Mouse (Mus musculus): Measurements from ENCODE around the gene Zbtb7b. TPM values are rescaled to one million over a fixed set of nuclear protein-coding genes. Genes with fewer than 3 reads are reported as not detected.
A peak's percentile ranks its signal among the peaks of the same experiment; 100 is the strongest.

Zbtb7b gene
- polyA plus RNA-seq, 1 experiment = not detected

DNA sequence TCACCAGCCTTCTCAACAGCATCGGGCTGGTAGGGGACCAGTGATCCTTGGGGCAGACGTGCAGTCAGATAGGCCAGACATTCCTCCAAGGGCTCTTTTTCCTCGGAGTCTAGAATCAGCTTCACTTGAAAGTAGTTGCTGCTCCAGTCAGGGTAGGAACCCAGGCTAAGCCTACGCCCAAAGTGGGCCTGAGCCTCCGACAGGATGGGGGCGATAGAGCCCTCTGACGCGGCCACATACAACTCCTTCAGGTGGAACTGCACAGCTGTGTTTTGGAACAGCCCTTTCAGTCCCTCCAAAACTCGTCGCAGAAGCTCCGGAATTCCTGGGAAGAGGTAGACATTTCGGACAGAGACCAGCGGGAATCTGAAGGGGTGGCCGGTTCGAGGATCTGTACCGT, 13.9 kb upstream of the Zbtb7b start:
- WGBS = 68% methylated on average over 16 of the region's 16 CpGs
- Histone ChIP-seq H3K27ac (ENCODE audit: insufficient read depth, low read depth, low read length) (no peak overlapping the region), H3K4me3 (ENCODE audit: insufficient read depth, low read depth, low read length) (no peak overlapping the region), H3K4me1 (ENCODE audit: control insufficient read depth, insufficient read depth, low read length) (peaks cover 15% of the 10 kb centered on the region)
- no peak for TF ChIP-seq CTCF (IDR thresholded peaks at IDR 0.05; ENCODE audit: insufficient read depth, low read depth, low read length)
- no peak for TF ChIP-seq POLR2A (IDR thresholded peaks at IDR 0.05; ENCODE audit: insufficient read depth, low read depth, low read length)

DNA sequence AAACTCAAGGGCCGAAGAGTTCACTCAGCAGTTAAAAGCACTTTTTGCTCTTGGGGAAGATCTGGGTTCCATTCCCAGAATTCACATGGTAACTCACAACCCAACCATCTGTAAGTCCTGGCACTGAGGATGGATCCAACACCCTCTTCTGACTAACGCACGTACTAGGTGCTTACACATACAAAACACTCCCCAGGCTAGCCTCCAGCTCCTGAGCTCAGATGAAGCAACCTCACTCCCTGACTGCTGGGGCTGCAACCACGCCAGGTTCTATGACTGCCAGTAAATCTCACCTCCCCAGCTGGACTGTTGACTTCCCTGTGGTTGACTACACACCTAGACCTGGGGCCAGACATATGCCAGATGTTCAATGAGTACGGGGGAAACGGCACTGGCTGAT, 12.3 kb upstream of the Zbtb7b start:
- H3K4me1 ChIP-seq (ENCODE audit: control insufficient read depth, insufficient read depth, low read length) = peaks cover 15% of the 10 kb centered on the region
- H3K27ac ChIP-seq (ENCODE audit: insufficient read depth, low read depth, low read length) = no peak overlapping the region
- no peak for TF ChIP-seq CTCF (IDR thresholded peaks at IDR 0.05; ENCODE audit: insufficient read depth, low read depth, low read length)
- no peak for TF ChIP-seq POLR2A (IDR thresholded peaks at IDR 0.05; ENCODE audit: insufficient read depth, low read depth, low read length)
- WGBS = 88% methylated on average over 6 of the region's 6 CpGs
- no peak overlapping the region for H3K4me3 ChIP-seq (ENCODE audit: insufficient read depth, low read depth, low read length)

DNA sequence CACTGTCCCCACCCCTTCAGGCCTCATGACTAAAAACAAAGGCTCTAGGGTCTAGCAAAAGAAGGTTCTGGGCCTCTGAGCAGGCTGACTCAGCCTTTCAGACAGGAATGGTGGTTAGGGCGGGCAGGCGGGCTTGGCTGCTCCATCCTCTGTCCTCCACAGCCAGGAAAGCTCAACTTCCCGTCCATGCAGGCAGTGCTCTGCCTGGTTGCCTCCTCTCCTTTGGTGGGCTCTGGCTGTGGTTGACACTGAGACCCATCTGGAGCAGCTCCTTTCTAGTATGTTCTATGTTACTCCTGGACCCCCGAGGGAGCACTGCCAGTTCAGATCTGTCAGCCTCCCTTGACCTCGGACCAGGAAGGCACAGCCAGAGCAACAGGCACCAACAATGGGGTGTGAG, 8.1 kb upstream of the Zbtb7b start, which contains the start of gene Lenep:
Gene Lenep (minus strand): TSS at position 101 of the 400 bp plus-strand sequence.
- H3K27ac ChIP-seq (ENCODE audit: insufficient read depth, low read depth, low read length) = no peak within 1 kb of the TSS
- 73% methylated on average over 5 of the region's 5 CpGs for WGBS
- no peak within 1 kb of the TSS for H3K4me3 ChIP-seq (ENCODE audit: insufficient read depth, low read depth, low read length)
- H3K4me1 ChIP-seq (ENCODE audit: control insufficient read depth, insufficient read depth, low read length) = 0 out of 2 replicates have a peak, but pooled peaks cover 3% of the 10 kb centered on the region
- TF ChIP-seq POLR2A (IDR thresholded peaks at IDR 0.05; ENCODE audit: insufficient read depth, low read depth, low read length) (no peak), CTCF (IDR thresholded peaks at IDR 0.05; ENCODE audit: insufficient read depth, low read depth, low read length) (no peak)

DNA sequence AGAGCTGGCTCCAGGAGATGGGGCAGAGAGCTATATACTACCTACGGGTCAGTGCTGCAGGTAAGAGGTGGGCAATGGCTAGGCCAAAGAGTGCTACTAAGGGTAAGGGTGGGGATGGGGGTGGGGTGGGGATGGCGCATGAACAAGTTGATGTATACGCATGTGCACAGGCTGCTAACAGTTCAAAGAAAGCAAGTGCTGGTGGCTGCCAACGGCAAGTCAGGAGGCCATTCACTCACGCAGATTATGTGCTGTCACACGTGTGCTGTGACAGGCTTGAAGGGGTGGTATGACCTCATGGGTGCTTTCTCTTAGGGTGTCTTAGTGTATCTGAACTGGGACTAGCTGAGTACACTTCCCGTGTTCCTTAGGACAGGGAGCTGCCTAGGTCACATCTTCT, 6.8 kb upstream of the Zbtb7b start:
- TF ChIP-seq CTCF (IDR thresholded peaks at IDR 0.05; ENCODE audit: insufficient read depth, low read depth, low read length) (no peak), POLR2A (IDR thresholded peaks at IDR 0.05; ENCODE audit: insufficient read depth, low read depth, low read length) (no peak)
- Histone ChIP-seq H3K4me3 (ENCODE audit: insufficient read depth, low read depth, low read length) (no peak overlapping the region), H3K27ac (ENCODE audit: insufficient read depth, low read depth, low read length) (no peak overlapping the region), H3K4me1 (ENCODE audit: control insufficient read depth, insufficient read depth, low read length) (no peaks in the 10 kb centered on the region)
- WGBS = 91% methylated on average over 7 of the region's 7 CpGs

DNA sequence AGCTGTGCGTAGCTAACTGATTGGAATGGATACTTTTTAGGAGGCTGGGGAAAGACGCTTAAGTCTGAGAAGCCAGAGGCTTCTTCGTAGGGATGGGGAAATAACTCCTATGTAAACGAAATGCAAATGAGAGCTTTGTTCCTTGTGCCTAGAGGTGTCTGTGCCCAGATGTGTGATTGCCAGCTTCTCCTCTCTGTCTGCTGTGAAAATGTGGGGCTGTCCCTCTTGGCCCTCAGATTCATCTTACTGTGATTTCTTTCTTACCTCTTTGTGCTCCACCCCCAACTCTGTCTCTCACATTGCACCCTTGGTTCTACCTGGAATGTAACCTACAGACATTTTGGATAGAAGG, 2.1 kb upstream of the Zbtb7b start:
- H3K4me3 ChIP-seq (ENCODE audit: insufficient read depth, low read depth, low read length) = no peak overlapping the region
- H3K27ac ChIP-seq (ENCODE audit: insufficient read depth, low read depth, low read length) = no peak overlapping the region
- WGBS = 4% methylated on average over 4 of the region's 4 CpGs
- TF ChIP-seq CTCF (IDR thresholded peaks at IDR 0.05; ENCODE audit: insufficient read depth, low read depth, low read length) = no peak
- TF ChIP-seq POLR2A (IDR thresholded peaks at IDR 0.05; ENCODE audit: insufficient read depth, low read depth, low read length) = no peak
- peaks cover 32% of the 10 kb centered on the region for H3K4me1 ChIP-seq (ENCODE audit: control insufficient read depth, insufficient read depth, low read length)

DNA sequence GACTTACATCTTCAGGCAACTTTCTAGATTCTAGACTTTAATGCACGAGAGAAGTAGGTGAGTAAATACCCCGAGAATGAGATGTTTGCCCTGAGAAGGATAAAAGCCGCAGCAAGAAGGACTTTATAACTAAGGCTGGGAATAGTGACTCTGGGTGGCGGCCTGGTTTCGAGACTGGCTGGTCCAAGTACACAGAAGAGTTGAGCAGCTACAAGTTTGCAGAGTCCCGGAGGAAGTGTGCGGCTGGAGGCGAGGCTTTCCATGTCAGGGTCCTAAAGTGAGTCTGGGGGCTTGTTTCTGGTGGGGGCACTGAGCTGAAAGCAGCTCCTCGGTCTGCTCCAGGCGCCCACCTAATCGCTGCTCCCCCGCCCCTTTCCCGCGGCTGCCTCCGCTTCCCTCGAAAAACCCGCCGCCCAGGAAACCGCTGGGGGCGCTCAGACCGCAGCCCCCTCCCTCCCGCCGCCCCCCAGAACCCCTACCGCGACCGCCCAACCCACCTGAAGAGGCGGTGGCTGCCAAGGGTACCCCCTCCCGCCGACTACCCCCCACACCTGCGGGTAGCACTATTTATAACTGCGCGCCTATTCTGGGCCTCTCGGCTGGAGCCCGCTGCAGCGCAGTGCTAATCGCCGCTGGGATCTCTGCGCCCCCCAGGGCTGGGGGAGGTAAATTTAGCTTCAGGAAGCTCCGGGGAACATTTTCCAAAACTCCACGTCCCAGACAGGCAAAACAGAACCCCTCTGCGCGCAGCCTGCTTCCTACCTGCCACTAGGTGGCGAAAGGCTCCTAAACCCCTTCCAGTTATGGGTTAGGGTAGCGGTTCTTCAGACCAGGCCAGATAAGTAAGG, 1.5 kb upstream of the Zbtb7b start:
- Histone ChIP-seq H3K27ac (ENCODE audit: insufficient read depth, low read depth, low read length) (no peak overlapping the region), H3K4me3 (ENCODE audit: insufficient read depth, low read depth, low read length) (peak overlapping the region; percentile 28), H3K4me1 (ENCODE audit: control insufficient read depth, insufficient read depth, low read length) (peaks cover 37% of the 10 kb centered on the region)
- WGBS = under 1% methylated on average over 40 of the region's 44 CpGs
- TF ChIP-seq CTCF (IDR thresholded peaks at IDR 0.05; ENCODE audit: insufficient read depth, low read depth, low read length) (peak; percentile 84), POLR2A (IDR thresholded peaks at IDR 0.05; ENCODE audit: insufficient read depth, low read depth, low read length) (no peak)

DNA sequence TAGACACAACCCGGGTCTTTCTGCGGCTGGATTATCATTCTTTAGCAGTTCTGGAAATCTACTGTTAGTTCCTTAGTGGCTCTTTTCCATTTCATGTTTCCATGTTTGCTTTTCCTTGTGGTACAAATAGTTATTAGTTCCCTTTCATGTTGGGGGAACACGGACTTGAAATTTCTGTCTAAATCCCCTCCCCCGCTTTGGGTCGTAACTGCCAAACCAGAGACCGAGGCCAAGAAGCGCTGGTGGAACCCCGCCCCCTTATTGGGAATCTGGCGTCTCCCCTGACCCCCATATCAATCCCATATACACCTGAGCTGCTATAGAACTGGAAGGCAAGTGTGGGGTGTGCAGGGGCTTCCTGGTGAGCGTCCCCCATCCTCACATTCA, 836 bp upstream of the Zbtb7b start:
- WGBS = 9% methylated on average over 10 of the region's 10 CpGs
- no peak overlapping the region for H3K27ac ChIP-seq (ENCODE audit: insufficient read depth, low read depth, low read length)
- peaks cover 42% of the 10 kb centered on the region for H3K4me1 ChIP-seq (ENCODE audit: control insufficient read depth, insufficient read depth, low read length)
- no peak for TF ChIP-seq POLR2A (IDR thresholded peaks at IDR 0.05; ENCODE audit: insufficient read depth, low read depth, low read length)
- TF ChIP-seq CTCF (IDR thresholded peaks at IDR 0.05; ENCODE audit: insufficient read depth, low read depth, low read length) = no peak
- H3K4me3 ChIP-seq (ENCODE audit: insufficient read depth, low read depth, low read length) = peak overlapping the region; percentile 54; the same call in 1 of the 2 replicates

DNA sequence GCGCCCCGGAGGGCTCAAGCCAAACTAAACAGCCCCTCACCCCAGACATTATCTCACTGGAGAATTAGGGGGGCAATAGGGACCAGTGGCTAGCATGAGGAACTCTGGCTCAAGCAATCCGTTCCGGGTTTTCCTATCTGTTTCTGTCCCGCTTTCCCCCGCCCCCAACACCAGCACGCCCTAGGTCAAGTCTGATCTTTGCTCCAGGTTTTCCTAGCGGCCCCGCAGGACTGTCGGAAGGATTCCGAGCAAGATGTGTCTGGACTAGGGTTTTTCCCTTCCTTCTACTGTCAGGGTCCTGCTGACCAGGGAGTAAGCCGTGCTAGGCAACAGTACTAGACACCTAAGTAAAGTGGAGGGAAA, 299 bp upstream of the Zbtb7b start:
- under 1% methylated on average over 12 of the region's 12 CpGs for WGBS
- H3K27ac ChIP-seq (ENCODE audit: insufficient read depth, low read depth, low read length) = no peak overlapping the region
- no peak for TF ChIP-seq CTCF (IDR thresholded peaks at IDR 0.05; ENCODE audit: insufficient read depth, low read depth, low read length)
- TF ChIP-seq POLR2A (IDR thresholded peaks at IDR 0.05; ENCODE audit: insufficient read depth, low read depth, low read length) = no peak
- H3K4me1 ChIP-seq (ENCODE audit: control insufficient read depth, insufficient read depth, low read length) = peaks cover 45% of the 10 kb centered on the region
- H3K4me3 ChIP-seq (ENCODE audit: insufficient read depth, low read depth, low read length) = peak overlapping the region; percentile 54; the same call in 1 of the 2 replicates

DNA sequence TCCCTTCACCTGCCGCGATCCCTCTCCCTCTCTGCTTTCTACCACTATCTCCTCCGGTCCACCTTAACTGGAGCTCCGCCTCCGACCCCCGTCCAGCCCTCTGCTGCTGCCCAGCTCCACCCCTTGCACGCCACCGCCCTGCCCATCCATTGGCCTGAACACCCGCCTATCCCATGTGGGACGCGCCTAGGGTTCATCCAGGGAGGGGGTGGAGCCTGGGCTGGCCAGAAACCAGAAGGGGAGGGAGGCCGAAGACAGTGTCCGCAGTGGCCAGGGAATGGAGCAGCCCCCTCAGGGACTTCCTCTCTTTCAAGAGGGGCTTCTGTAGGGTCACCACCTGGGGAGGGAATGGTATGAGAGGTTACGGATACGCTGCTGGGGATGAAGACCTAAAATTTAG, 971 bp downstream of the Zbtb7b start:
- TF ChIP-seq CTCF (IDR thresholded peaks at IDR 0.05; ENCODE audit: insufficient read depth, low read depth, low read length) (no peak), POLR2A (IDR thresholded peaks at IDR 0.05; ENCODE audit: insufficient read depth, low read depth, low read length) (peak; percentile 58)
- H3K4me3 ChIP-seq (ENCODE audit: insufficient read depth, low read depth, low read length) = peak overlapping the region; percentile 54
- H3K4me1 ChIP-seq (ENCODE audit: control insufficient read depth, insufficient read depth, low read length) = peaks cover 45% of the 10 kb centered on the region
- 2% methylated on average over 15 of the region's 15 CpGs for WGBS
- peak overlapping the region; percentile 83 for H3K27ac ChIP-seq (ENCODE audit: insufficient read depth, low read depth, low read length)
